Mouse (Mus musculus): ENCODE data around the gene Ptges.

The Ptges gene

DNA sequence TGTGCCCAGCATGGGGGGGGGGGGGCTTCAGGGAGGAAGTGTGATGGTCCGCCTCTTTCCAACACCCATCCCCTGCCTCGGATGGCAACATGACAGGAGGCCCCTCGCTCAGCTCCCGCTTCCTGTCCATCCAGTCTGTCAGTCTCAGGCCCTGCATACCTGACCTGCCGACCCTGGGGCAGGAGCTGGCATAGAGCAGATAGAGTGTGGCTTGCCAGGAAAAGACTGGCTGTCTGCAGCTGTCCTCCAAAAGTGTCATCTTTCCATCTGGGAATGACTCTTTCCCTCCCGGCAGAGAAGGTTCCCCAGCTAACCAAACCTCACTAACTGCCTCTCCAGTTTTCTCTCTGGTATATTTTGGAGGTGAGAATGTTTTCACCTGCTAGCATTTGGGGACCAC lies 79.1 kb downstream of the Ptges start:
- DNase-seq (ENCODE audit: low spot score in 2 of 2): no peak

DNA sequence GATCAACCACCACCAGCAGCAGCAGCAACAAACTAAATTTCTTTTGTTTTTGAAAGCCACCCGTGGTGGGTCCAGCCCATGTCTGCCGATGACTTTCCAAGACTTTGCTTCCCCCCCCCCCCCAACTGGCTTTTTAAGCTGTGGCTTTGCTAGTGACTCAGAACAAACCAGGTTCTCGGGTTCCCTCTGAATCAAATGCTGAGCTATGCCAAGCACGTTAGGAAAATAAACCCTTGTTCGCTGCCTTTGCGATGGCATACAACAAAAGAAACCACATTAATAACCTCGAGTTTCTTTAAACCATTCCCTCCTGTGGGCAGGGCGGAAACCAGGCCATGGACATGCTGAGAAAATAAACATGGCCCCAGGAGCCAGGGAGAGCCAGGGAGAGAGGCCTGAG lies 81.5 kb downstream of the Ptges start:
- no peak for DNase-seq (ENCODE audit: low spot score in 2 of 2)

DNA sequence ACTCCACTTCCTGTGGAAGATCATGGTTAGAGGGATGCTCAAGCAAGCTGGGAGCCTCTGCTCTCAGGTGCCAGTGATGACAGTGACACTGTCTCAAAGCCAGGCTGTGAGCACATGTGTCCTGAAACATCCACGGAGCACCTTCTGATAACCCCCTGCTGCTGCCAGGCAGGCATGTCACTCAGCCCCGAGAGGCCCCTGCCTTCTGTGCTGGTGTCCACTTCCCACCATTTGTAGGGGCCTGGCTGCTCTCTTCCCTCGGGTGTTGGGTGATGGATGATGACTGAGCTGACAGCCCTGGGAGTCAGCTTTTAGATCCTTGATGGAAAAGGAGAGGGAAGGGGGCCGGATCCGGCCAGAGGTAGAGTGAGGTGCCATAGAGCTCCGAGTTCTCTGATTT lies 82.9 kb downstream of the Ptges start:
- DNase-seq (ENCODE audit: low spot score in 2 of 2): no peak

DNA sequence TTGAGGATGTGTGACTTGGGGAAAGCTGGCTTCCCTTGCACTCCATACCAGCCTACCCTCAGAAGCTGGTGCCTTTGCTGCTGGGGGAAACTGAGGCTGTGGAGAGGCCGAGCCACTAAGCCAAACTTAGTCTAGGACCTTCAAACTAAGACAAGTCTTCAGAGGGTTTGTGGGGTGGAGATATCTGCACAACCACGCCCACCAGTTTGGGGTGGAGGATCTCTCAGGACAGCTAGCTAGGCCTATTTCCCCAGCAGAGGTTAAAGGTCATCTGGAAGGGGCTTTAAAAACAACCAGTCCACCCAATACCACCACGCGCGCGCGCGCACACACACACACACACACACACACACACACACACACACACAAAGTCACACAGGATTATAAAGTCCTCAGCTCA lies 83.4 kb downstream of the Ptges start:
- no peak for DNase-seq (ENCODE audit: low spot score in 2 of 2)

DNA sequence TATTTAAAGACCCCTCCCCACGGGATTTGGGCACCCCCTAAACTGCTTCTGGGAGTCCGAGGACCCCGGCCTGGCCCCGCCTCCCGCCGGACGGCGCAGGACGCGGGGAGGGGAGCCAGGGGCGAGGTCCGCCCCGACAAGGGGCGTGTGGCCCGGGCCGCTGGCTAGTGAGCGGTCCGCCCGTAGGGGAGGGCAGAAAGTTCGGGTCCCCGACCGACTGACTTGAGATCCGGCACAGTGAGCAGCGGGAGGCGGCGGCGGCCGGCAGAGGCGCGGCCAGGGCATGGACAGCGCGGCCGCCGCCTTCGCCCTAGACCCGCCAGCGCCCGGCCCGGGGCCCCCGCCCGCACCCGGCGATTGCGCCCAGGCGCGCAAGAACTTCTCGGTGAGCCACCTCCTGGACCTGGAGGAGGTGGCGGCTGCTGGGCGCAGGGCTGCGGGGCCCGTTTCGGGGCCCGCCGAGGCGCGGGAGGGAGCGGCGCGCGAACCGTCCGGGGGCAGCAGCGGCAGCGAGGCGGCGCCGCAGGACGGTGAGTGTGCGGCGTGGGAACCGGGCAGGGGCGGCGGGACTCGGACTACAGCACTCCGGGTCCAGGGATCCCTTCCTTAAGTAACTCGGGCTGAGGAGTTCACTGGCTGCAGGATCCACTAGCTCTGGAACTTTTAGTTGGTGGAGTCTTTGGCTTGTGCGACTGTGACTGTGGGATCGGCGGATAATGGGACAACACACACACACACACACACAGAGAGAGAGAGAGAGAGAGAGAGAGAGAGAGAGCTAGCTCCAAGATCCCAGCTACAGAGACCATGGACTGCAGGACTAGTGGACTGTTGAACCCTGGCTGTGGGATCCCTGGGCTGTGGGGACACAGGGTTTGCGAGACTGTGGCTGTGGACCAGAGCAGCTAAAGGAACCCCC lies 84.3 kb downstream of the Ptges start:
- no peak for DNase-seq (ENCODE audit: low spot score in 2 of 2)

DNA sequence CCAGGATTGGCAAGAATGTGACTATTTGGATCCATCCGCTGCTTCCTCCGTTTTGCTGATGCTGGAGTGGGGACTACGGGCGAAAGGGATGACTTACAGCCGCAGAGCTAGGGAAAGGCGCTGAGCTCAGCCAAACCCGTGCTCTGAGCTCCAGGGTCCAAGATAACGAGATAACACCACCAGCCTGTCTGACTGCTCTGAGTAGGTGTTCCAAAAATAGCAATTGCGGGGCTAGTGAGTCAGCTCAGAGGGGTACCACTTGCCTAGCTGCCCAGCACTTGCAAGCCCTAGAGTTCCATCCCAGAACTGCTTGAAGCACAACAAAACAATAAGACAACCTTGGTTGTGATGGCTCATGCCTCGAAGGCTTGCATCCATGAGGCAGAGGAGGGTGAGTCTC lies 87.0 kb downstream of the Ptges start:
- no peak for DNase-seq (ENCODE audit: low spot score in 2 of 2)
